Mouse (Mus musculus): ENCODE data around the gene Itgb2. TPM values are rescaled to one million over a fixed set of nuclear protein-coding genes. Genes with fewer than 3 reads are reported as not detected.
A peak's percentile ranks its signal among the peaks of the same experiment; 100 is the strongest.

Itgb2 gene
- total RNA-seq, 2 experiments from 2014 or later, result 2.9 to 3.4 TPM

DNA sequence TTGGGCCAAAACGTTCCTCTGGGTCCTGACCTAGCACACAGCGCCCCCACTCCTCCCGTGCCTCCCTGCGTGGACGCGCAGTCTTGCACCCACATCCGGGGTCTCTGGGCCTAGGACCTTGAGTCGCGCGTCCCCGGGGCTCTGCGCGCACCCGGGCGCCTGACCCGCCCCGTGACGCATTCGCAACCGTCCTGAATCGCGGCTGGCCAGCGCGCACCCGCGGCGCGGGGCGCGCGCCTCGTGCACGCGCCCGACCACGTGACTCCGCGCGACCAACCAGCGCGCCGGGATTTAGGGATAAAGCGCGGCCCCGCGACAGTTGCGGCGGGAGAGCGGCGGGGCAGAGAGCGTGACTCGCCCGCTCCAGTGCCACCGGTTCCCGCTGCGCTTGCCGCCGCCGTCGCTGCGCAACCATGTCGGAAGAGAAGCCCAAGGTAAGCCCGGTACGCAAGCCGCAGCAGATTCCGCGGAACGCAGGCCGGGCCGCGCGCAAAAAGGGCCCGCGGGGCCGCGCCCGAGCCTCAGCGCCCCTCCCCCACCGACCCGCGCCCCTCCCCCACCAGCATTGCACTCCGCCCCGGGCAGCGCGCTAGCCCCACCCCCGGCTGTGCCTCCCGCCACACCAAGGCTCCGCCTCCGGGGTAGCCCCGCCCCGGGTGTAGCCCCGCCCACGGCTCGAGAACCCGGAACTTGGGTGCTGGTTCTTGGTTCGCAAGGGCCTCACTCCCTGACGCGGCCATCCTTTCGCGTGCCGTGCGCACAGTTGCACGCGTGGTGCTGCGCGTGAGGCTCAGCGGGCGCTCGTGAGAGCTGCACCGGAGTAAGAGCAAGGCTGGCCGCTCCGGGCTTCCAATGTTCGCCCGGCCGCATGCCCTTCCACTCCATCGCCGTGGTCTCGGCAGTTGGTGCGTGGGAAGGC lies 76.1 kb downstream of the Itgb2 start, which contains the start of the genes Sumo3 and Gm49325:
TSS of gene Sumo3 (plus strand) at position 190 of the 919 bp plus-strand sequence.
TSS of gene Gm49325 (plus strand) at position 290 of the 919 bp plus-strand sequence.
- DNase-seq (ENCODE audit: low spot score in 2 of 2), result peak; percentile 90 to 92
- intact Hi-C loops (cut with DNase I), result no loop called here

DNA sequence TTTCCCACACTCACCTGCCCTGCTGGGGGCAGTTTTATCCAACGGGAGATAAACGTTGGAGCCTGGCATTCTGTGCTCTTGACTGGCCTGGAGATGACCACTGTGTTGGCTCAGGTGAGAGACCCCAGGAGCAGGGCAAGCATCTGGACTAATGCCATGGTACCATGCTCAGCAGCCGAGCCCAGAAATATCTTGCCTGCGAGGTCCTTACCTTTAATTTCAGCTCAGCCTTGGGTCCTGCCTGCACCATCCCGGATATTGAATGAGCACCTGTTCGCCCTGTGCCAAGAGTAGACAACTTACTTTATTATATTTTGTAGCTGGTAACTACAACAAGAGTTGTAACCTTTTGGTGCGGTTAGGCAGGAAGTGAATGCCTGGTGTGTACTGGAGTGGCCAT lies 76.8 kb downstream of the Itgb2 start:
- intact Hi-C loops (cut with DNase I), result no loop called here
- no peak for DNase-seq (ENCODE audit: low spot score in 2 of 2)

DNA sequence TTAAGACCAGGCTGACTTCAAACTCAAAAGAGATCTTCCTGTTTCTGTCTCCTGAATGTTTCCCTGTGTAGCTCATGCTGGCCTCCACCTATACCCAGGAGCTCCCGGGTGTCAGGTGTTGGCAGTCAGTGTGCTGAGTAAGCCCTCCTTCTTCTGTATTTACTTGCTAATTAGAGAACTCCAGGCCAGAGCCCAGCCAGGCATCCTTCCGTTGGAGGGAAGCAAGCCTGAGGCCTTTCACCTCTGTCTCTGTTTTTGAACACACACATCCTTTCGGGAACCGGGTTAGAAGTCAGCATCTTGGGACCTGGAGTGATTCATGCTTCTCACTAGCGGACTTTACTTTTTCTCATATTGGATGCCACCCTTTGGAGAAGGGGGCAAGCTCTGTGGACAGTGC lies 77.4 kb downstream of the Itgb2 start:
- intact Hi-C loops (cut with DNase I), result no loop called here

DNA sequence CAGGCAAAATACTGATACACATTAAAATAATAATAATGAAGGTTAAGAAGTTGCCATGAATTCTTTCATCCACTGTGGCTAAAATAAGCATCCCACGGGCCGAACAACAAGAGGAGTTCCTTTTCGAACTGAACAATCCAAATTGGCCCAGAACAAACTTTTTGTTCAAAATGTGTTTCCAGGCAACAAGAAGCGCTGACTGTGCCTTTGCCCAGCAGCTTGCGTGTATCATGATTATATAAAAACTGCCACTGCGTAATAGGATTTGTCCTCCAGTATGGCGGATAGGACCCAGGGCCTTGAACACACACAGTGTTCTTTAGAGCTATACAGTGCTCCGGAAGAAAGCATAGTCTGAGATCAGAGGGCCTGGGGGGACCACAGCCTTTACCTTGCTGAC lies 78.5 kb downstream of the Itgb2 start:
- intact Hi-C loops (cut with DNase I), result loop anchor here (2.0 kb wide), 1 partner anchor 18 kb away; no protein-coding TSS in a partner anchor
- DNase-seq (ENCODE audit: low spot score in 2 of 2), result no peak

More for the DNA sequence above, 77.4 kb downstream of the Itgb2 start:
- DNase-seq (ENCODE audit: low spot score in 2 of 2), result no peak

DNA sequence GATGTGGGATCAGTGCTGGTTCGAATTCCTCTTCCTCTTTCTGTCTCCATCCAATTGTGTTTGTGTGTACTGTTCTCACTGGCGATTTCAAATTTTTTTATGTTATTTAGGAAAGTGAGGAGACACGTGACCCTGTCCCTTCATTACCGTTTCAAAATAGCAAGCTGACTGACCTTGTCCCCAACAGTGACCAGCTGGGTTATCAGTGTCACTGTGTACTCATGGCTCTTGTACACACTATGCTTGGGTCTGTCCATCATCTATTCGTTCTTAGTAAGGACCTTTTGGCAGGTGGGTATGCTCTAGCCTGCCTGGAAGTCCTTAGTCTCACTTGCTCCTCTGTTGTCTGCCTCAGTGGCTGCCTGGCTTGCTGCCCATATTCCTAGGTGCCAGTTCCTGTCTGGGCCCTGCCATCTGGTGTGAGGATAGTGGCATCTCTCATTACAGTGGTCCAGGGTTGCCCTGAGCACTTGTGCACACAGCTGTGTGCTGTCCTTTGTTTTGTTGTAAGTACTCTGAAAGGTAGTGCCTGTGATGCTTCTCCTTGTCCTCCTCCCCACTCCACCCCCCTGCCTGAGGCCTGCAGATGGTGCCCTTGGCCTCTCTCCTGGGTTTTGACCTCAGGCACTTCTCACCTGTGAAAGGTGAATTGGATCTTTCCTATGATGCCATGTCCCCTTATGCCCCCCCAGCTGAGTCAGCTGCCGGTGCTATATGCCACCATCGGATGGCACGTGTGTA lies 80.3 kb downstream of the Itgb2 start:
- no peak for DNase-seq (ENCODE audit: low spot score in 2 of 2)
- intact Hi-C loops (cut with DNase I), result no loop called here

DNA sequence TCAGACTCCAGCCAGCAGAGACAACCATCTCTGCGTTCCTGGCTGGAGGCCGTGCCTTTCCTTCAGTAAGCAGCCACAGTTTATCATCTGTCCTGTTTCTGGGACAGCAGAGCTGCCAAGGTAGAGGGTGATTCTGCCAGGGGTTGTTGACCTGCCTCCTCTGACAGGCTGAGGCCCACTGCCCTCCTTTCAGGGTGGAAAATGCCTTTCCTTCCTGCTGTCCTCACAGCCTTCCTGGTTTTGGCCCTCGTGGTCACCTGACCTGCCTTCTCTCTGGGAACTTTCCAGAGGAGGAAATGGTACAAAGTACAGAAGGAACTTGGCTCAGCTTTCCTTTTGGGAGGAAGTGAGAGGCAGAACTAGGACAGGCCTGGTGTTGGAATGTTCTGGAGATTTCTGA lies 83.4 kb downstream of the Itgb2 start:
- DNase-seq (ENCODE audit: low spot score in 2 of 2), result no peak
- intact Hi-C loops (cut with DNase I), result no loop called here

Other genes starting within 250 kb of the Itgb2 start
- 100 to 1,000 TPM; 135 to 147 TPM for gene Adarb1, start 112.0 kb upstream of the Itgb2 start, total RNA-seq (2021)
- 10 to 100 TPM; 33.7 to 33.8 TPM for gene Fam207a, start 14.5 kb upstream of the Itgb2 start, total RNA-seq (2021)
- 10 to 100 TPM; 71.2 to 88.3 TPM for gene Pttg1ip, start 51.5 kb downstream of the Itgb2 start, total RNA-seq (2021)
- 100 to 1,000 TPM; 140 to 168 TPM for gene Sumo3, start 75.8 kb downstream of the Itgb2 start, total RNA-seq (2021)
- 10 to 100 TPM in 1 of 2 experiments, 1 to 10 TPM in 1; 9.8 to 18.2 TPM for gene Gm49325, start 75.9 kb downstream of the Itgb2 start, total RNA-seq (2021)
- 10 to 100 TPM; 46.2 to 46.4 TPM for gene Ube2g2, start 92.0 kb downstream of the Itgb2 start, total RNA-seq (2021)
- gene Tspear, start 156.3 kb downstream of the Itgb2 start, total RNA-seq (2021), result under 1 TPM in 1 of 2 experiments, not detected in 1; 0.25 TPM
- not detected for gene Gm19402, start 160.5 kb downstream of the Itgb2 start, total RNA-seq (2021)
- gene Gm9508, start 167.0 kb downstream of the Itgb2 start, total RNA-seq (2021), result not detected
- not detected for gene Gm10272, start 176.4 kb downstream of the Itgb2 start, total RNA-seq (2021)
- not detected for gene Gm10024, start 181.2 kb downstream of the Itgb2 start, total RNA-seq (2021)
- not detected for gene Gm10142, start 185.6 kb downstream of the Itgb2 start, total RNA-seq (2021)
- not detected for gene Krtap12-1, start 190.3 kb downstream of the Itgb2 start, total RNA-seq (2021)
- gene Gm10100, start 196.2 kb downstream of the Itgb2 start, total RNA-seq (2021), result not detected
- not detected for gene Gm18596, start 212.4 kb downstream of the Itgb2 start, total RNA-seq (2021)
- not detected for gene Gm9736, start 221.1 kb downstream of the Itgb2 start, total RNA-seq (2021)
- gene Gm3233, start 229.4 kb downstream of the Itgb2 start, total RNA-seq (2021), result not detected
- gene Gm3238, start 241.1 kb downstream of the Itgb2 start, total RNA-seq (2021), result not detected
- gene Gm7138, start 246.7 kb downstream of the Itgb2 start, total RNA-seq (2021), result not detected